Mouse (Mus musculus): ENCODE measurements at regions not wholly inside any gene's neighbourhood (a gene's known extent, or its start where the extent isn't known, plus 50 kb on each side); places are given as distances from the start of the nearest gene placed in this dataset.
"Not testable (repeated sequence)": the region's sequence is repeated elsewhere in the genome, so short reads cannot be mapped to it uniquely, and the experiment has no call there.

GRCm38 (mm10) chr5:40908803-40909202 is 799.2 kb downstream of the Rab28 start:
- DNase-seq (ENCODE audit: low spot score in 2 of 2): no peak

GRCm38 (mm10) chr5:40901742-40902141 is 806.2 kb downstream of the Rab28 start:
- no peak for DNase-seq (ENCODE audit: low spot score in 2 of 2)

- no peak for DNase-seq (ENCODE audit: low spot score in 2 of 2)
These were observed 825.1 kb downstream of the Rab28 start for GRCm38 (mm10) chr5:40882886-40883285.

DNA sequence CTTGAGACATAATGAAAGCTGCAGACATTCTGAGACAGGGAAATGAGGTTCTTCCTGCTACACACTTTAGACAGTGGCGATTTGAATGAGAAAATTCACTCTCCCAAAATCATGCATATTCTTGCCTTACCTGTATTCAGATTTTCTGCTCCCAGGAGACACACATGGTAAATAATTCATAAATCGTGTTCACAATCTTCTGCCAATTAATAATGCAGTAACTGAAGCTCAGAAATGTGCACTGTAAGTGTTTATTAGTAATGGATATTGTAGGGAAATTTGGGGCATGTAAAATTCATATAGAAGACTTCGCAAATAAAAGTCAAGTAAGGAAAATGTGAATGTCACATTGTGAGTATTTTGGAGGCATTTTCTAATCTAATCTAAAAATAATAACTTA is 830.2 kb downstream of the Rab28 start:
- no peak for DNase-seq (ENCODE audit: low spot score in 2 of 2)

- DNase-seq (ENCODE audit: low spot score in 2 of 2): not testable (repeated sequence)
These were observed 845.6 kb downstream of the Rab28 start for GRCm38 (mm10) chr5:40862349-40862748.

Measured in right cerebral cortex, adult 2 months (tissue).